Mouse (Mus musculus) adrenal gland, postnatal 25 days (tissue): ENCODE measurements at regions not wholly inside any gene's neighbourhood (a gene's known extent, or its start where the extent isn't known, plus 50 kb on each side); places are given as distances from the start of the nearest gene placed in this dataset.

Experiments used
- DNase-seq: peaks from one replicate; pipeline ENCODE4 v3.0.0; 2021; ENCODE audit warnings: mixed read lengths

DNA sequence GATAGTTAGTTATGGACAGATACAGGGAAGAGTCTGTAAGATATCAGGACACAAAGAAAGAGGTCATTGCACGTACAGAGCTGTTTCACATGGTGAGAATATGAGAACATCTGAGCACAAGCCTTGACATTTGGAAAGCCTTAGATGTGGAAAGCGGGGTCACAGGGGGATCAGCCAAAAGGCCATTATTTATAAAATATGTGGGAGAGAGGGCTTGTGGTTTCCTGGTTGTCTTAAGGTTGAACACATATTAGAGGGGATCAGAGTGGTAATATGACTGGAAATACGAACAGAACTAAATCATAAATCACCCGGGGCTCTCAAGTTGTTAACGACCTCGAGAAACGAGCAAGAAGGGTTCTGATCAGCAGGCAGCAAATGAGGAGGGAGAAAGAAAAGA, 68.2 kb downstream of the Ankrd7 start:
- peak; percentile 14 for DNase-seq

DNA sequence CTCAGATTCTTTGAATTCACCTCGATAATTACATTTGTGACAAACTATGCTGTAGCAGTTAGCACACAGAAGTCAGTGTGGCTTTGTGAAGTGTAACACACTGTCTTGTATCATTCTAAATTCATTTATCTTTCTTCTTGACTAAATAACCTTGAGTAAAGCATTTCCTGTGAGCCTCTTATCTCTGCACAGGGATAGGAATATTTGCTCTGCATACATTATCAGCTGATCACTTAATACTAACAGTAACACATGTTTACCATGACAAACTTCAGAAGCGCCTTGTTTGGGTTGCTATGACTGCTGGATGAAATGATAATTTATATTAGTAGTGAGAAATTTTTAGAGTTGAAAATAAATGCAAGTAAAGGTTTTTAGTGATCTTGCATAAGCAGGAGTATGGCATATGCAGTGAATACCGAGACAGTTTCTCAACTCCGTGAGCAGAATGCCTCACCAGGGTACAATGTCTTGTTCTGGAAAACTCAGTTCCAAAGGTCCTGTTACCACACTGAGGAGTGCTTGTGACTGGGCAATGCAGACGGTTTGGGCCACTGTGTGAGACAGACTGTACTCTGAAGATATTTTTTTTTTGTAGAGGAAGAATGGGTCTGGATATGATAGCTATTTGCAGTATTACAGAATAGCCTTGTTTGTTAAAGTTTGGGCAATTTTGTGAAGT, 80.0 kb downstream of the Ankrd7 start:
- DNase-seq = no peak
